Mouse (Mus musculus) myocyte (in vitro differentiated cells): ENCODE measurements around the gene Pacsin3. TPM values are rescaled to one million over a fixed set of nuclear protein-coding genes. Genes with fewer than 3 reads are reported as not detected.

Experiments
- H3K27me3 ChIP-seq: one replicate; pipeline ENCODE4 v1.6.1; 2011; ENCODE audit not compliant: control insufficient read depth, insufficient read depth, insufficient read length
- H3K36me3 ChIP-seq: one replicate; pipeline ENCODE4 v1.6.1; 2011; ENCODE audit not compliant: control insufficient read depth, insufficient read depth
- H3K4me2 ChIP-seq: one replicate; pipeline ENCODE4 v1.6.1; 2011; ENCODE audit warnings: low read depth, control low read depth
- H3K4me3 ChIP-seq: one replicate; pipeline ENCODE4 v1.5.1; 2011; ENCODE audit warnings: mild to moderate bottlenecking, control low read depth, moderate library complexity
- H3K79me2 ChIP-seq: one replicate; pipeline ENCODE4 v1.6.1; 2011; ENCODE audit not compliant: control insufficient read depth, insufficient read depth
- H3ac ChIP-seq: one replicate; pipeline ENCODE4 v1.6.1; 2011; ENCODE audit not compliant: control insufficient read depth, insufficient read length
- CEBPB ChIP-seq: IDR thresholded peaks from 2 replicates; pipeline ENCODE4 v1.6.1; 2011; ENCODE audit warnings: mild to moderate bottlenecking, moderate library complexity; ENCODE audit not compliant: poor library complexity, insufficient read depth, severe bottlenecking
- E2F4 ChIP-seq: IDR thresholded peaks from one replicate; pipeline ENCODE4 v1.6.1; 2011; ENCODE audit warnings: mild to moderate bottlenecking, control low read depth, moderate library complexity; ENCODE audit not compliant: insufficient read depth
- MAX ChIP-seq: IDR thresholded peaks from one replicate; pipeline ENCODE4 v1.6.1; 2011; ENCODE audit warnings: low read depth, mild to moderate bottlenecking, control low read depth
- MYOD1 ChIP-seq, 3 experiments: IDR thresholded peaks; one replicate each; pipeline ENCODE4 v1.6.1; 2011; ENCODE audit warnings: control low read depth in 2 of 3, low read depth in 2 of 3, mild to moderate bottlenecking in 2 of 3, moderate library complexity in 1 of 3; ENCODE audit not compliant: insufficient read length in 2 of 3, control insufficient read depth in 1 of 3
- MYOG ChIP-seq, 3 experiments: IDR thresholded peaks; one replicate each; pipeline ENCODE4 v1.6.1; 2011; ENCODE audit warnings: control low read depth in 2 of 3, low read depth in 2 of 3, mild to moderate bottlenecking in 2 of 3; ENCODE audit not compliant: insufficient read length in 2 of 3, control insufficient read depth in 1 of 3, insufficient read depth in 1 of 3
- POLR2A ChIP-seq: IDR thresholded peaks from one replicate; pipeline ENCODE4 v1.6.1; 2011; ENCODE audit warnings: low read depth, mild to moderate bottlenecking, control low read depth, moderate library complexity; ENCODE audit not compliant: insufficient read length
- POLR2AphosphoS2 ChIP-seq: IDR thresholded peaks from one replicate; pipeline ENCODE4 v1.6.1; 2011; ENCODE audit warnings: low read depth, control low read depth; ENCODE audit not compliant: insufficient read length
- REST ChIP-seq: IDR thresholded peaks from one replicate; pipeline ENCODE4 v1.6.1; 2011; ENCODE audit warnings: mild to moderate bottlenecking, control low read depth, moderate library complexity; ENCODE audit not compliant: insufficient read depth, insufficient read length
- SRF ChIP-seq: IDR thresholded peaks from one replicate; pipeline ENCODE4 v1.6.1; 2011; ENCODE audit warnings: low read depth; ENCODE audit not compliant: control insufficient read depth, insufficient read length
- TCF12 ChIP-seq: IDR thresholded peaks from one replicate; pipeline ENCODE4 v1.6.1; 2011; ENCODE audit warnings: mild to moderate bottlenecking, control low read depth; ENCODE audit not compliant: poor library complexity, insufficient read depth, severe bottlenecking
- TCF3 ChIP-seq: IDR thresholded peaks from one replicate; pipeline ENCODE4 v1.6.1; 2011; ENCODE audit warnings: low read depth, control low read depth; ENCODE audit not compliant: insufficient read length
- USF1 ChIP-seq: IDR thresholded peaks from one replicate; pipeline ENCODE4 v1.6.1; 2011; ENCODE audit warnings: low read depth, mild to moderate bottlenecking, control low read depth, moderate library complexity
- polyA plus RNA-seq: library from polyadenylated mRNA; unstranded; fragments of >200 nt; fragmentation: generic; extraction: Trizol; gene quantifications from one replicate; pipeline ENCODE4 v1.2.1, GENCODE M21; 2012; ENCODE audit warnings: missing spikeins

Pacsin3 gene
- polyA plus RNA-seq, 1 experiment = 141 TPM

- no peak for TF ChIP-seq MYOD1 (IDR thresholded peaks at IDR 0.05; ENCODE audit: control insufficient read depth in 1 of 3, insufficient read length in 2 of 3, low read depth in 2 of 3)
- TF ChIP-seq TCF12 = no peak
- no peak for TF ChIP-seq E2F4
- peak; percentile 15 for TF ChIP-seq POLR2AphosphoS2
- no peak for TF ChIP-seq SRF
- Histone ChIP-seq H3K4me2 (no peak overlapping the region), H3K4me3 (no peak overlapping the region), H3K36me3 (no peaks in the 10 kb centered on the region), H3K27me3 (no peaks in the 10 kb centered on the region), H3ac (no peak overlapping the region), H3K79me2 (no peaks in the 10 kb centered on the region)
Observed at GRCm38 (mm10) chr2:91284375-91285199, 28.8 kb downstream of the Pacsin3 start.

DNA sequence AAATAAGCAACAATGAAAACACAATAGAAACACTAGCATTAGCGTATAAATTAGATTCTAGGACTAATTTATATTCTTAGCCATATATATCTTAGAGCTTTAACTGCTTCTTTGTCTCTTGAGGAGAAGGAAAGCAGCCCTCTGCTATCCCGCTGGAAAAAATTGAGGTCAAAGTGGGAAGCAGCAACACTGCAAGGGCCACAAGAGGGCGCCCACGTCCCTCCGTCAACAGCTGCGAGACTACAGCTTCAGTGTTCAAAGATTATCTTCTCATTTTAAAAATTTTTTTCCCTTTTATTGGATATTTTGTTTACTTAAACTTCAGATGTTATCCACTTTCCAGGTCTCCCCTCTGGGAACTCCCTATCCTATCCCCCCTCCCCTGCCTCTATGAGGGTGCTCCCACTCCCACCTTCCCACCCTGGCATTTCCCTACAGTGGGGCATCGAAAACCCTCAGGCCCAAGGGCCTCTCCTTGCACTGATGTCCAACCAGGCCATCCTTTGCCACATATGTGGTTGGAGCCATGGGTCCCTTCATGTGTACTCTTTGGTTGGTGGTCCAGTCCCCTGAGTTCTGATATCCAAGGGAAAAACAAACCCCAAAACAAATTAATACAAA is 30.2 kb downstream of the Pacsin3 start:
- no peak overlapping the region for H3K4me2 ChIP-seq
- H3K79me2 ChIP-seq = no peaks in the 10 kb centered on the region
- no peak overlapping the region for H3ac ChIP-seq
- H3K36me3 ChIP-seq = no peaks in the 10 kb centered on the region
- no peak overlapping the region for H3K4me3 ChIP-seq
- TF ChIP-seq CEBPB (no peak), MYOD1 (IDR thresholded peaks at IDR 0.05; ENCODE audit: control insufficient read depth in 1 of 3, insufficient read length in 2 of 3, low read depth in 2 of 3) (peak in 2 of 3 experiments; percentile 12 to 31)
- H3K27me3 ChIP-seq = no peaks in the 10 kb centered on the region

GRCm38 (mm10) chr2:91287563-91287962 is 31.8 kb downstream of the Pacsin3 start:
- no peaks in the 10 kb centered on the region for H3K79me2 ChIP-seq
- no peak overlapping the region for H3K4me3 ChIP-seq
- no peak overlapping the region for H3K4me2 ChIP-seq
- TF ChIP-seq SRF (no peak), POLR2AphosphoS2 (no peak), REST (no peak), CEBPB (no peak), E2F4 (no peak), MAX (no peak), MYOD1 (IDR thresholded peaks at IDR 0.05; ENCODE audit: control insufficient read depth in 1 of 3, insufficient read length in 2 of 3, low read depth in 2 of 3) (no peak), TCF12 (no peak), USF1 (no peak), MYOG (IDR thresholded peaks at IDR 0.05; ENCODE audit: control insufficient read depth in 1 of 3, insufficient read depth in 1 of 3, insufficient read length in 2 of 3, low read depth in 2 of 3) (no peak)
- H3ac ChIP-seq = no peak overlapping the region
- no peaks in the 10 kb centered on the region for H3K27me3 ChIP-seq
- H3K36me3 ChIP-seq = no peaks in the 10 kb centered on the region

GRCm38 (mm10) chr2:91291197-91292007 is 35.6 kb downstream of the Pacsin3 start:
- Histone ChIP-seq H3K4me2 (no peak overlapping the region), H3K4me3 (no peak overlapping the region)

More at GRCm38 (mm10) chr2:91291197-91292007, 35.6 kb downstream of the Pacsin3 start:
- H3ac ChIP-seq = no peak overlapping the region
- H3K79me2 ChIP-seq = no peaks in the 10 kb centered on the region
- TF ChIP-seq SRF (no peak), MYOG (IDR thresholded peaks at IDR 0.05; ENCODE audit: control insufficient read depth in 1 of 3, insufficient read depth in 1 of 3, insufficient read length in 2 of 3, low read depth in 2 of 3) (peak in 1 of 3 experiments; percentile 49), TCF12 (no peak), MYOD1 (IDR thresholded peaks at IDR 0.05; ENCODE audit: control insufficient read depth in 1 of 3, insufficient read length in 2 of 3, low read depth in 2 of 3) (peak in 2 of 3 experiments; percentile 33 to 56), MAX (no peak), TCF3 (no peak), USF1 (no peak), POLR2AphosphoS2 (no peak), CEBPB (no peak), POLR2A (no peak)
- no peaks in the 10 kb centered on the region for H3K27me3 ChIP-seq
- H3K36me3 ChIP-seq = no peaks in the 10 kb centered on the region
